ENCODE assay signal across 9 mouse cellular contexts in genomic region chr1:74098004-74099000, GRCm38 (mm10). TPM values are rescaled to one million over a fixed set of nuclear protein-coding genes. Genes with fewer than 3 reads are reported as not detected.
DNase-seq lines count a peak whose midpoint lies in the region; ATAC-seq and TF ChIP-seq lines count a peak whose summit lies in the region.
"Had no signal": no experiment of that assay in that cellular context is flagged by ENCODE, and none has a peak within 500 bp of the region (broad histone marks: within the 10 kb centered on the region; RNA-seq: fewer than 3 reads in every experiment).

No protein-coding gene starts in this region.

- peak overlapping the region; percentile 73 for H3K9ac ChIP-seq in heart, embryonic 14.5 days (ENCODE audit: low read length)
- H3K9ac ChIP-seq in stomach, embryonic 14.5 days (replicated peaks; ENCODE audit: low read depth, low read length), result peak overlapping the region; percentile 48

- WGBS in cerebellum, adult 2 months, result 1% methylated on average over 58 of the region's 58 CpGs
- WGBS in heart, embryonic 14.5 days, result under 1% methylated on average over 53 of the region's 58 CpGs
- under 1% methylated on average over 58 of the region's 58 CpGs for WGBS in stomach, embryonic 14.5 days

- no peak for TF ChIP-seq POLR2A in cerebellum, adult 2 months (IDR thresholded peaks at IDR 0.05; ENCODE audit: borderline replicate concordance, insufficient read depth, low read length)

- ATAC-seq in heart, embryonic 14.5 days (ENCODE audit: insufficient number of reproducible peaks, insufficient read depth, low FRiP score, low read depth), result no peak
- peak; percentile 57 for ATAC-seq in megakaryocyte, adult 5-6 weeks (ENCODE audit: poor library complexity, severe bottlenecking)
- ATAC-seq in stomach, embryonic 14.5 days (ENCODE audit: insufficient number of reproducible peaks, insufficient read depth, low FRiP score, low read depth), result peak; percentile 30

- H3K27ac ChIP-seq in cerebellum, adult 2 months (ENCODE audit: insufficient read depth, low read length), result no peak overlapping the region
- no peak overlapping the region for H3K27ac ChIP-seq in heart, embryonic 14.5 days (replicated peaks in 1 of 2; ENCODE audit: control insufficient read depth in 1 of 2, insufficient read depth in 1 of 2, low read depth in 2 of 2, low read length in 2 of 2)
- H3K27ac ChIP-seq in stomach, embryonic 14.5 days (ENCODE audit: low read length), result peak overlapping the region; percentile 48; the same call in 1 of the 2 replicates

- H3K27me3 ChIP-seq in cerebellum, adult 2 months (ENCODE audit: control insufficient read depth, insufficient read depth, low read length), result peaks cover 5% of the 10 kb centered on the region; the same call in 1 of the 2 replicates
- H3K27me3 ChIP-seq in heart, embryonic 14.5 days (ENCODE audit: control insufficient read depth, insufficient read depth, low read length), result peaks cover 18% of the 10 kb centered on the region
- H3K27me3 ChIP-seq in stomach, embryonic 14.5 days (ENCODE audit: control insufficient read depth, insufficient read depth, low read length), result peaks cover 15% of the 10 kb centered on the region; the same call in 1 of the 2 replicates

- no peaks in the 10 kb centered on the region for H3K9me3 ChIP-seq in heart, embryonic 14.5 days (ENCODE audit: control insufficient read depth, low read length)
- no peaks in the 10 kb centered on the region for H3K9me3 ChIP-seq in stomach, embryonic 14.5 days (ENCODE audit: control insufficient read depth, low read depth, low read length)

- no peak for TF ChIP-seq CTCF in cerebellum, adult 2 months (IDR thresholded peaks at IDR 0.05; ENCODE audit: borderline replicate concordance, insufficient read depth, low read depth, low read length)

- peak overlapping the region; percentile 8 for H3K4me3 ChIP-seq in cerebellum, adult 2 months (replicated peaks; ENCODE audit: insufficient read depth, low read depth, low read length)
- H3K4me3 ChIP-seq in heart, embryonic 14.5 days (ENCODE audit: control insufficient read depth in 1 of 2, insufficient read depth in 1 of 2, low read depth in 1 of 2, low read length in 2 of 2), result peak overlapping the region; percentile 56 to 62
- peak overlapping the region; percentile 51 for H3K4me3 ChIP-seq in stomach, embryonic 14.5 days (ENCODE audit: low read depth, low read length)

- no peak for DNase-seq in cerebellum, adult 2 months
- no peak for DNase-seq in cerebellum, postnatal 36 days
- DNase-seq in urinary bladder, postnatal 4 days (ENCODE audit: low spot score in 2 of 2), result peak; percentile 59 to 67
- no peak for DNase-seq in urinary bladder, postnatal 36 days (ENCODE audit: low spot score in 2 of 2)
- DNase-seq in layer of hippocampus, postnatal 14 days (ENCODE audit: low spot score in 2 of 2), result peak; percentile 41 to 56

- H3K36me3 ChIP-seq in heart, embryonic 14.5 days (ENCODE audit: control insufficient read depth, insufficient read depth, low read length), result no peaks in the 10 kb centered on the region
- no peaks in the 10 kb centered on the region for H3K36me3 ChIP-seq in stomach, embryonic 14.5 days (ENCODE audit: control insufficient read depth, insufficient read depth, low read length)

- H3K4me2 ChIP-seq in heart, embryonic 14.5 days (ENCODE audit: low read length), result peak overlapping the region; percentile 99
- peak overlapping the region; percentile 96 for H3K4me2 ChIP-seq in stomach, embryonic 14.5 days (replicated peaks; ENCODE audit: low read depth, low read length)

- H3K4me1 ChIP-seq in cerebellum, adult 2 months (ENCODE audit: control insufficient read depth, insufficient read depth, low read length), result peaks cover 15% of the 10 kb centered on the region
- H3K4me1 ChIP-seq in heart, embryonic 14.5 days (ENCODE audit: control insufficient read depth in 2 of 2, insufficient read depth in 2 of 2, low read length in 2 of 2), result peaks cover 33 to 52% of the 10 kb centered on the region in 2 experiments
- peaks cover 21% of the 10 kb centered on the region for H3K4me1 ChIP-seq in stomach, embryonic 14.5 days (ENCODE audit: control insufficient read depth, insufficient read depth, low read length)

RNA-seq across cellular contexts. Expression of gene Tns1, which starts 25.9 kb away (rescaled TPM):
- 23.4 and 25.1 TPM in 2 replicates for polyA plus RNA-seq in cerebellum, adult 2 months (2012; rRNA removed)
- polyA plus RNA-seq in heart, embryonic 14.5 days (2014; fragmentation: Nextera tagmentation; extraction: Ambion mirVana), result 125 and 142 TPM in 2 replicates
- 10 to 100 TPM; 49.6 to 52.2 TPM for total RNA-seq in layer of hippocampus, postnatal 14 days (2021)
- total RNA-seq in megakaryocyte, adult 5-6 weeks (2015), result 4.9 and 5.5 TPM in 2 replicates
- 2.9 and 3.2 TPM in 2 replicates for total RNA-seq in megakaryocyte, adult 5-6 weeks (2017)
- 35.3 and 37.9 TPM in 2 replicates for polyA plus RNA-seq in stomach, embryonic 14.5 days (2014; fragmentation: Nextera tagmentation; extraction: Ambion mirVana)

RNA-seq across cellular contexts. Expression of gene Rufy4, which starts 27.0 kb away (rescaled TPM):
- 0.17 and 0.18 TPM in 2 replicates for polyA plus RNA-seq in cerebellum, adult 2 months (2012; rRNA removed)
- polyA plus RNA-seq in heart, embryonic 14.5 days (2014; fragmentation: Nextera tagmentation; extraction: Ambion mirVana), result 0.22 and 0.39 TPM in 2 replicates
- total RNA-seq in layer of hippocampus, postnatal 14 days (2021), result under 1 TPM; 0.18 to 0.24 TPM
- 0.25 and 0.38 TPM in 2 replicates for total RNA-seq in megakaryocyte, adult 5-6 weeks (2015)
- total RNA-seq in megakaryocyte, adult 5-6 weeks (2017), result 1.1 and 2.5 TPM in 2 replicates
- polyA plus RNA-seq in stomach, embryonic 14.5 days (2014; fragmentation: Nextera tagmentation; extraction: Ambion mirVana), result 0.25 and 0.26 TPM in 2 replicates
- total RNA-seq: CH12.LX had no signal

RNA-seq across cellular contexts. Expression of gene Cxcr2, which starts 55.5 kb away (rescaled TPM):
- polyA plus RNA-seq in cerebellum, adult 2 months (2012; rRNA removed), result 0.15 TPM in 1 of 2 replicates, not detected in the other
- polyA plus RNA-seq in heart, embryonic 14.5 days (2014; fragmentation: Nextera tagmentation; extraction: Ambion mirVana), result 0.08 TPM in 1 of 2 replicates, not detected in the other
- not detected for total RNA-seq in layer of hippocampus, postnatal 14 days (2021)
- total RNA-seq in megakaryocyte, adult 5-6 weeks (2015), result 63.7 and 72.6 TPM in 2 replicates
- 77.3 and 107 TPM in 2 replicates for total RNA-seq in megakaryocyte, adult 5-6 weeks (2017)
- 0.07 and 0.32 TPM in 2 replicates for polyA plus RNA-seq in stomach, embryonic 14.5 days (2014; fragmentation: Nextera tagmentation; extraction: Ambion mirVana)

Comparison
In these comparisons a context has a peak if more than half of its experiments do, and no peak if none do; other contexts are left out.
1. DNase-seq: peak in urinary bladder, postnatal 4 days (2 of 2) and layer of hippocampus, postnatal 14 days (2 of 2); none in cerebellum, adult 2 months (0 of 2), cerebellum, postnatal 36 days (0 of 2) and urinary bladder, postnatal 36 days (0 of 2).
2. H3K4me3 ChIP-seq: peak in every context shown above with its lines; median percentile 59 in heart, embryonic 14.5 days; 51 in stomach, embryonic 14.5 days; 8 in cerebellum, adult 2 months.